Comparison of ENCODE assay signal across 8 mouse cellular contexts in genomic region chr2:172933631-172934419, GRCm38 (mm10). TPM values are rescaled to one million over a fixed set of nuclear protein-coding genes. Genes with fewer than 3 reads are reported as not detected.
DNase-seq lines count a peak whose midpoint lies in the region; ATAC-seq lines count a peak whose summit lies in the region.

No protein-coding gene starts in this region.

- peak overlapping the region; percentile 88 for H3K4me2 ChIP-seq in heart, embryonic 14.5 days (ENCODE audit: low read length)

- H3K36me3 ChIP-seq in heart, embryonic 14.5 days (ENCODE audit: control insufficient read depth, insufficient read depth, low read length), result peaks cover 11% of the 10 kb centered on the region; the same call in 1 of the 2 replicates

- DNase-seq in CD4-positive helper T cell, adult 2 months (ENCODE audit: low read depth, low spot score), result peak; percentile 33
- peak; percentile 60 to 69 for DNase-seq in adrenal gland, postnatal 36 days
- peak; percentile 81 for DNase-seq in kidney, postnatal 14 days
- DNase-seq in thymus, postnatal 4 days, result peak; percentile 62
- no peak for DNase-seq in ovary, postnatal 10 days (ENCODE audit: low spot score)
- DNase-seq in cerebellum, adult 11-12 months, result no peak

- H3K4me3 ChIP-seq in heart, embryonic 14.5 days (ENCODE audit: control insufficient read depth in 1 of 2, insufficient read depth in 1 of 2, low read depth in 1 of 2, low read length in 2 of 2), result peak overlapping the region; percentile 8 to 23

- peaks cover 41 to 76% of the 10 kb centered on the region in 2 experiments for H3K4me1 ChIP-seq in heart, embryonic 14.5 days (ENCODE audit: control insufficient read depth in 2 of 2, insufficient read depth in 2 of 2, low read length in 2 of 2)

- peak overlapping the region; percentile 91 for H3K9ac ChIP-seq in heart, embryonic 14.5 days (ENCODE audit: low read length)

- peak overlapping the region; percentile 93 to 94 for H3K27ac ChIP-seq in heart, embryonic 14.5 days (replicated peaks in 1 of 2; ENCODE audit: control insufficient read depth in 1 of 2, insufficient read depth in 1 of 2, low read depth in 2 of 2, low read length in 2 of 2)

- peaks cover 15% of the 10 kb centered on the region; the same call in 1 of the 2 replicates for H3K27me3 ChIP-seq in heart, embryonic 14.5 days (ENCODE audit: control insufficient read depth, insufficient read depth, low read length)

- peak; percentile 27 for ATAC-seq in heart, embryonic 14.5 days (ENCODE audit: insufficient number of reproducible peaks, insufficient read depth, low FRiP score, low read depth)
- ATAC-seq in megakaryocyte progenitor cell, adult 5-6 weeks (replicated peaks; ENCODE audit: poor library complexity), result peak; percentile 48

- H3K9me3 ChIP-seq in heart, embryonic 14.5 days (ENCODE audit: control insufficient read depth, low read length), result no peaks in the 10 kb centered on the region

- WGBS in heart, embryonic 14.5 days, result 3% methylated on average over 34 of the region's 34 CpGs

RNA-seq across cellular contexts. Expression of gene Bmp7, which starts 6.3 kb away (rescaled TPM):
- total RNA-seq in adrenal gland, postnatal 36 days (2021), result 10 to 100 TPM; 30.1 to 68.2 TPM
- polyA plus RNA-seq in heart, embryonic 14.5 days (2014; fragmentation: Nextera tagmentation; extraction: Ambion mirVana), result 50.5 and 53.7 TPM in 2 replicates
- 0.10 TPM in 1 of 2 replicates, not detected in the other for total RNA-seq in megakaryocyte progenitor cell, adult 5-6 weeks (2015)
- total RNA-seq in megakaryocyte progenitor cell, adult 5-6 weeks (2017), result not detected in 2 replicates

RNA-seq across cellular contexts. Expression of gene Spo11, which starts 43.7 kb away (rescaled TPM):
- total RNA-seq in adrenal gland, postnatal 36 days (2021), result not detected
- 0.32 TPM in 1 of 2 replicates, not detected in the other for polyA plus RNA-seq in heart, embryonic 14.5 days (2014; fragmentation: Nextera tagmentation; extraction: Ambion mirVana)
- total RNA-seq in megakaryocyte progenitor cell, adult 5-6 weeks (2015), result not detected in 2 replicates
- not detected in 2 replicates for total RNA-seq in megakaryocyte progenitor cell, adult 5-6 weeks (2017)

Comparison
In these comparisons a context has a peak if more than half of its experiments do, and no peak if none do; other contexts are left out.
1. DNase-seq: peak in CD4-positive helper T cell, adult 2 months (single experiment), adrenal gland, postnatal 36 days (2 of 2), kidney, postnatal 14 days (single experiment) and thymus, postnatal 4 days (single experiment); none in ovary, postnatal 10 days (single experiment) and cerebellum, adult 11-12 months (single experiment).
2. RNA of gene Bmp7, which starts 6.3 kb away (total RNA-seq): 30.1 to 68.2 TPM in adrenal gland, postnatal 36 days; 0.10 TPM in megakaryocyte progenitor cell, adult 5-6 weeks; every median in the first group is over 10 times any median in the second.